Mouse (Mus musculus): ENCODE measurements around the gene Aox4. TPM values are rescaled to one million over a fixed set of nuclear protein-coding genes. Genes with fewer than 3 reads are reported as not detected.

Aox4 gene
- total RNA-seq, 2 experiments from 2014 or later, result not detected

DNA sequence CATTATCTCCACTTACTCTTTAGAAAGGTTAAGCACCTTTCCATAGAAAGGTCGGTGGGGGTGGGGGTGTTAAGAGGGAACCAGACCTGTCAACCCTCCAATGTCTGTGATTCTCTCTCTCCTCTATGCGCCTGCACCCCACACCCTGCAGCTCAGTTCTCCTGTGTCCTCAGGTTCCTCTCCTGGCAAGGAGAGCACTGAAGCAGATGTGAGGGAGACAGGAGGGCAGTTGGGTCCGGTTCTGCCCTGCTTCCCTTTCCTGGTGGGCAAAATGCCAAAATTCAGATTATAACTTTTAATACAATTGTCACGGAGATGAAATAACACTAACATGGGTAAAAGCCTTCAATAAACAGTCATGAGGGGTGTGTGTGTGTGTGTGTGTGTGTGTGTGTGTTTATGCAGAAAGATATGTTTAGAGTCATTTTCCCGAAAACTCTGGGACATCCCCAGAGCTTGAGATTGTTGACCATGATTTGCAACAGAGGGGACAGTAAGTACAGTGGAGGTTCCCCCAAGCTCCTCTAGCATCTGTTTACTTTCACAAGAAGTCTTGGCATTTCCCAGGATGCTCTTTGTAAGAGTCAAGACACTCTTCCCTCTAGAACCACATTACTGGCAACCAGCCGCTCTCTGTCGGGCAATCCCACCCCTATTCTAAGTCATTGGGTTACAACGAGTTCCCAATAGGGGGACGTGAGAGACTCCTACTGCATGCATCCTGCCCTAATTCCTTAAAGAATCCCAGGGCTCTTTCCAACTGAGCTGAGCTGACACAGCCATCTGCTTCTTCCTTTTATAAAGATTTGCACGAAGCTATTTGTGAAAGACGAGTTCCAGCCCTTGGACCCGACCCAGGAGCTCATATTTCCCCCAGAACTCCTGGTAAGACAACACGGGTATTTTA, 81.5 kb downstream of the Aox4 start:
- ATAC-seq (replicated peaks; ENCODE audit: low FRiP score, low TSS enrichment, poor library complexity, severe bottlenecking), result no peak

DNA sequence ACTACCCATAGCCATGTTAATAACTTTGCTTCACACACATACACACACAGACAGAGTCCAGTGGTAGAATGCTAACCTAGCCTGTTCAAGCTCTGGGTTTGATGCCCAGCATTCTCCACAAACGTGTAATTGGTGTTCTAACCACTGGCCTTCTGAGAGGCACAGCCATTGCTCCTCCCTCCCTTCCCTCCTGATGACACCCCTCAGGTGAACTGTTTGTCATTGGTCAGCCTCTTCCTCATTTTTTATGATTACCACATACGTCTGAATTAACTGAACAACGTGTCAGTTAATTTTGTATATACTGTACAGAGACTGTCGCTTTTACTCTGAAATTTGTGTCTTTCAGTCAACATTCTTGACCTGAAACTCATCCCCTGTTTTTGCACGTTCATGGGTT, 84.5 kb downstream of the Aox4 start:
- ATAC-seq (replicated peaks; ENCODE audit: low FRiP score, low TSS enrichment, poor library complexity, severe bottlenecking), result no peak

DNA sequence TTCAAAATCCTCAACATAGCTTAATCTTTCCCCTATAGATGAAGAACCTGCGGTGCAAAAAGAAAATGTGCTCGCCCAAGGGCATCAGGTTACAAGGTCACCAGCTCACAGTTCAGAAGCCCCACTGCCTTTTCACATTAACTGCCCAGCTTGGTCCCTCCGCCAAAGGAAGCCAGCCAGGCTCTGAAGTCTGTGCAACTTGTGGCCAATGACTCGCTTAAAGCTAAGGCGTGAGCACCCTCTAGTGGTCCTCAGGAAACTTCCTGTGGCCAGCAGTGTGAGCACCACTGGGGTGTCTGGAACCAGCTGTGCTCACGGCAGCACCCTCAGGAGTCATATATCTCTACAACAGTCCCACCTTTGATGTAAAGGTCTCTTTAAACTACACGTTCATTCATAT, 86.1 kb downstream of the Aox4 start:
- ATAC-seq (replicated peaks; ENCODE audit: low FRiP score, low TSS enrichment, poor library complexity, severe bottlenecking), result peak; percentile 98

DNA sequence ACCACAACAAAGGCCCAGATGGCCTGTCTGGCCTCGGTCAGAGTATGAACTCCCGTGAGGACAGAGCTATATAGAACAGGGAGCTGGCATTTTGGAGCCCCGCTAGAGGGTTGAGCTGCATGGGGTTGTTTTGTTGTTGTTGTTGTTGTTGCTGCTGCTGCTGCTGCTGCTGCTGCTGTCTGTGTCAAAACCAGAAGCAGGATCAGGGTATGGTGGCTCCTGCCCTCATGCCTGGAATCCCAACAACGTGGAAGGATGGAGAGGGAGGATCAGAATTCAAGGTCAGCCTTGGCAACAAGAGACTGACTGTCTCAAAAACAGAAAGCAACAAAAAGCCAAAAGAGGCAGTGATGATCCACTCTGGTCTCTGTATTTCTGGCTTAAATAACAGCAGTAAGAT, 86.6 kb downstream of the Aox4 start:
- no peak for ATAC-seq (replicated peaks; ENCODE audit: low FRiP score, low TSS enrichment, poor library complexity, severe bottlenecking)

DNA sequence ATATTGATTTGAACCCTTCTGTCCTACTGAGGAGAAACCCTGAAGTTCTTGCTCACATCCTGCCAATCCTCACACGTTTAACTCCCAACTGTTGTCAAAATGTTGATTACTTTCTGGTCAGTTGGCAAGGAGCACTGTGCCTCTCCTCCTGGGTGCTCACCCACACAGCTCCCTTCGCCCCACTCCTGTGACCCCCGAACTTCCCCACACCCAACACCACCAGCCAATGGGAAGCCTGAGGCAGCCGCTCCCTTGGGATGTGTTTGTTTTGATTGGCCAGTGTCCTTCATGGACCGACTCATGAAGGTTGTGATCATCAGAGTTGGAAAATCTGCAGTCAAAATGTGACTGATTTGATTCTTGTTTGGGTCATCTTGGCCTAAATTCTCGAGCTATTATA, 88.2 kb downstream of the Aox4 start:
- ATAC-seq (replicated peaks; ENCODE audit: low FRiP score, low TSS enrichment, poor library complexity, severe bottlenecking), result no peak

DNA sequence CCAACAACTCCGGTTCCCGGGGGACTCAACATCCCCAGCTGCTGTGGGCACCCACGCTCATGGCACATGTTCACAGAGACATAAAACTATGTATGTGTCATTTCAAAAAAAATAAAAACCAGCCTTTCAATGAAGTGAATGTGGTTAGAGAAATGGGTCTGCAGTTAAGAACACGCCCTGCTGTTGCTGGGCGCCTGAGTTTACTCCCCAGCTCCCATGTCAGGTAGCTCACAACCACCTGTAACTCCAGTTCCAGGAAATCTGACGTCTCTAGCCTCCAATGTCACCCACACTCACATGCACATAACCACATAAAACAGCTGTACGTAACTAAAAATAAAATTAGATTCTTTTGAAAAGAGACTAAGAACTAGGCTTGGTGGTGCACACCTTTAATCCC, 90.9 kb downstream of the Aox4 start:
- ATAC-seq (replicated peaks; ENCODE audit: low FRiP score, low TSS enrichment, poor library complexity, severe bottlenecking), result no peak

DNA sequence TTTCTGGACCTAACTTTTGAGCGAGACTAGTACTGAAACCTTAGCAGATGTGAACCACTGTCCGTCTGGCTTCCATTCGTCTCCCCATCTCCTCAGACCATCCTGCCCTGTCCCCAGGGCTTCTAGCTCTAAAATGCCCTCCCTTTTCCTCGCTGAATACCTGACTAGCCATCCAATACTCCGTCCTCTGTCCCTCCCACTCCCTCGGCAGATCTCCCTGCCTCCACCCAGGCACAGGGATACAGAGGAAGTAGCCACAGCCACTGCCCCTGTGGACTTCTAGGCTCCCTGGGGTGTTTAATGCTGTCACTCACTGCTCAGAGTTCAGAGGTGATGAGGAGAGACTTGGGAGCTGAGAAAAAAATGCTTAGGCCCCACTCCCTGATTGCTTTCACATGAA, 91.8 kb downstream of the Aox4 start:
- no peak for ATAC-seq (replicated peaks; ENCODE audit: low FRiP score, low TSS enrichment, poor library complexity, severe bottlenecking)

DNA sequence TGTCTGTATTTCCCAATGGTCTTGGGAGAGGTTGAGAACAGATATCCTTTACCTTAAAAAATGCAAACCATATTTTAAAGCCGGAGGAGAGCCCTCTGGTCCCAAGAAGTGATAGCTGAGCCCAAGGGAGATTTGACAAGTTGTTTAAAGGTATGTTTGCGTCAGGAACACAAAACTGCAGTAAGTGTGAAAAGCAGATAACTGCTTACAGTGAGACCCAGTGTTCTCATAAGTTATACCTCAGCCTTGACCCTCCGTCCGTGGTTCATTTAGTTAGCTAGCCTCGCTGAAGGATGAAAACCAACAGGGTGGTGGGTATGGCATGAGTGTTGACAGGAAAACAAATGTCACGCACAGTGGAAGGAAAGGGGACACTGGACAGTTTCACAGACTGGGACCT, 92.8 kb downstream of the Aox4 start:
- ATAC-seq (replicated peaks; ENCODE audit: low FRiP score, low TSS enrichment, poor library complexity, severe bottlenecking), result no peak

DNA sequence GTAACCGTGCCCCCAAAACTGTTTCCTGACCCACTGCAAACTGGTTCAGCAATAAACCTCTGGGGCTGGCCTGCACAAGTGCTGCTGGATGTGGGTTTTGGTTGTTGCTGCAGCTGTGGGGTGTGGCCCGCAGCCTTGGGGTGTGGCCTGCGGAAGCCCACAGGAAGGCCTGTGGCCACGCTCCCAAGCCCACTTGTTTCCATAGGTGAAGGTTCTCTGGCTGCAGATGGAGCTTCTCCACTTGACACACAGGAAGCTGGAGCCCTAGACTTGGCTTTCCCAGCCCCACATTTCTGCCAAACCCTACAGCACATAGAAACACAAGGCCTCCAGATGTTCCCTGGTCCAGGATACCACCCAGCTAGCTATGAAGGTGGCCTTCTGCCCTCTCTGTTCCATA, 93.5 kb downstream of the Aox4 start:
- ATAC-seq (replicated peaks; ENCODE audit: low FRiP score, low TSS enrichment, poor library complexity, severe bottlenecking), result peak; percentile 91

DNA sequence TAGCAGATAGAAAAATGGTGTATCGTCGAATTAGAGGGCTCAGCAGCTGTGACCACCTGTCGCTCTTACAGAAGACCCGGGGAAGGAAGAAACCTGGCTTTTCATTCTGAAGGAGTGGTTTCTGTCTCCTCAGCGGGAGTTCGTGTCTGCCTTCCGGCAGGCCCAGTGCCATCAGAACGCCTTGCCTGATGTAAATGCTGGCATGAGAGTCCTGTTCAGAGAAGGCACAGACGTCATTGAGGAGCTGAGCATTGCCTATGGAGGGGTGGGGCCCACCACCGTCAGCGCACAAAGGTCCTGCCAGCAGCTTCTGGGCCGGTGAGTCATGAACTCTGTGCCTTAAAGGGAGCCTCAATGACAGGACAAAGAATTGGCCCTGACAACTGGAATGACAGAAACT, 94.1 kb downstream of the Aox4 start:
- no peak for ATAC-seq (replicated peaks; ENCODE audit: low FRiP score, low TSS enrichment, poor library complexity, severe bottlenecking)

DNA sequence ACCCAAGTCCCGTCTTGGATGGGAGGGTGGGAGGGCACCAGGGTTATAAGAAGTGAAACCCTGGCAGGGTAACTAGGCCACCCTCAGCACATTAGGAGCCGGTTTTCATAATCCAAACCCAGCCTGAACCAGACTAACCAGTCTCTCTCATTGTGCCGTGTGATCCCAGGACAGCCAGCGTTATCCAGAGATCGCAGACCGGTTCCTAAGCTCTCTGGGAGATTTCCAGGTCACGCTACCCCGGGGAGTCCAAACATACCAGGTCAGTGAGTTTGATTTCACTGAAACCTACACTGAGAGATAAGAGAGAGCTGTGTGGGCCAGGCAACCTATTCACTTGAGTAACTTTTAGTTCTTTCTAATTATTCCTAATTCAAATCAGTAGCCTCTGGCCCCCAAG, 97.0 kb downstream of the Aox4 start:
- no peak for ATAC-seq (replicated peaks; ENCODE audit: low FRiP score, low TSS enrichment, poor library complexity, severe bottlenecking)

DNA sequence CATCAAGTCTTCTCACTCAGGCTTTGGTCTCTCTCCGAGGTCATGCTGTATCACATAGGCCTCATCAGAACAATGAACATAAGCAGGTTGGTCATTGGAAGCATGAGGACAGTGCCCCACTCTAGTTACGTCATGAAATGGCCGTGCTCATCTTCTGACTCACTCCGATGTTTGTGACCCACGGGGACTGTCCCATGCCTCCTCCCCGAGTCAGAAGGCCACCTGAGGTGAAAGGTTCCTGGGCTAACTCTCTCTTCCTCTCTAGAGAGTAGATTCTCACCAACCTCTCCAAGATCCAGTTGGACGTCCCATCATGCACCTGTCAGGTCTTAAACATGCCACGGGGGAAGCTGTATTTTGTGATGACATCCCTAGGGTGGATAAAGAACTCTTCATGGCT, 98.4 kb downstream of the Aox4 start:
- no peak for ATAC-seq (replicated peaks; ENCODE audit: low FRiP score, low TSS enrichment, poor library complexity, severe bottlenecking)

DNA sequence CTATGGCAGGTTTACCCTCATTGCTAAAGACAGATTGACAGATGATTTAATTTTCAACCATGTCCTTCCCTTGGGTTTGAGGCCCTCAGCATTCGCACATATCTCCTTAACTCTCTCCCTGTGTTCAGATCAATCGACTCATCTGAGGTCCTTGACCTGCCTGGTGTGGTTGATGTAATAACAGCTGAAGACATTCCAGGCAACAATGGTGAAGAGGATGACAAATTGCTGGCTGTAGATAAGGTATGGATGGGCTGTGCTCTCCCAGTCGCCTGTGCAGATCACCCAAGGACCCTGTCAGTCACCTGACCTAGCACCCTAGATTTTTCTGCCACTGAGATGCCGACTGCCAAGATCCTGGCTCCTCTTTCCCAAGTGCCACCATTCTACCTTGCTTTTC, 99.7 kb downstream of the Aox4 start:
- no peak for ATAC-seq (replicated peaks; ENCODE audit: low FRiP score, low TSS enrichment, poor library complexity, severe bottlenecking)

DNA sequence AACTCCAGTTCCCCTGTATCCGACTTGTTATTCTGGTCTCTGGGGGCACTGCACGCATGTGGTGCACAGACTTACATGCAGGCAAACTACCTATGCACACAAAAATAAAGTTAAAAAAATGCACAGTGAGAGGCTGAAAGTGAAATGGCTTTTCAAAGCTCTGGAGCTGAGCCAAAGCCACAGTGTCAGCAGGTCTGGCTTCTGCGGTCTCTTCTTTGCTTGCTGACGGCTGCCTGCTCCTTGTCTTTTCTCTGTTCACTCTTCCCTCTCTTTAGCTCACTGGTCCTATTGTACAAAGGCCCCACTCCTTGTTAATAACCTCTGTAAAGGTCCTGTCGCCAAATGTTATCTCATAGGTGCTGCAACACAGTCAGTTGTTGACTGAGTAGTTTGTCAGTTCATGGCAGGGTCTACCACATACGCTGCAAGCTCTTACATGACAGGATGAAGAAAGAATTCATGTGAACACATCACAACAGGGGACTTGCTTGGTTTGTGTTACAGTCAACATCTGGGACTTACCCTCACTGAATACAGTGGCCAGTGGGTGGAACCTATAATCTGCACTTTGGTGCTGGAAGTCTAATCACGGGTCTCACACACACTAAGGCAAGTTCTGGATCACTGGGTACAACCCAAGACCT, 101.1 kb downstream of the Aox4 start:
- ATAC-seq (replicated peaks; ENCODE audit: low FRiP score, low TSS enrichment, poor library complexity, severe bottlenecking), result no peak

DNA sequence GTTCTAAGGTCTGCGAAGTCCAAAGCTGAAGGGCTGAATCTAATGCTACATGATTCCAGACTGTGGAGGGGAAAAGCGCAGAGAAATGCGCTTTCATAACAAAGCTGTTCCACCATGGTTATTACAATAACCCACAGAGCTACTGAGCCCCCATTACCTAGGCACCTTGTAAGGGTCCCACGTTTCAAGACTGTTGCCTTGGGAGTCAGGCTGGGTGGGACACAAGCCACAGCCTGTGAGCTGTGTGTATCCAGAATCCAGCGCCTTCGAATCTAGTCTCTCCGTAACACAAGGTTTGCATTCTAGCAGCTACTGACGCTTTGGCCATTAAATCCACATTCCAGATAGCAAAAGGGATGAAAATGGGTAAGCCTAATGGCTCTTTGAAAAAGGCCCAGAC, 103.0 kb downstream of the Aox4 start:
- no peak for ATAC-seq (replicated peaks; ENCODE audit: low FRiP score, low TSS enrichment, poor library complexity, severe bottlenecking)

DNA sequence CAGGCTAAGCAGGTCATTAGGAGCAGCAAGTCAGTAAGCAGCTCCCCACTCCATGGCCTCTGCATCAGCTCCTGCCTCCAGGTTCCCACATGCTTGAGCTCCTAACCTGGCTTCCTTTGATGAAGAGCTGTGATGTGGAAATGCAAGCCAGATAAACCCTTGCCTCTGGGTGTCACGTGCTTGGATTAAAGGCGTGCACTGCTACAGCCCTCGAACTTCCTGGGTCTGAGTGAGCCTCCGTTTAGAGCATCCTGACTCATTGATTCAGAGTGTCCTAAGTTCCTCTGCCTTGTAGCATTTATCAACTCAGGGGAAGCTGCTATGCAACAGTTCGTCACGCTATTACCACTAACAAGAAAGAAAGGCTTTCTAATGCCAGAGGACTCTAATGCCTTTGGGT, 105.3 kb downstream of the Aox4 start:
- ATAC-seq (replicated peaks; ENCODE audit: low FRiP score, low TSS enrichment, poor library complexity, severe bottlenecking), result no peak

Other genes with a start within 250 kb of the Aox4 start
- gene Sgo2a, start 214.4 kb upstream of the Aox4 start, total RNA-seq (2014; fragmentation: Nextera tagmentation), result 17.5 and 17.8 TPM in 2 replicates
- 15.1 and 15.5 TPM in 2 replicates for gene Sgo2a, start 214.4 kb upstream of the Aox4 start, total RNA-seq (2017)
- 14.1 and 19.1 TPM in 2 replicates for gene Kctd18, start 191.4 kb upstream of the Aox4 start, total RNA-seq (2014; fragmentation: Nextera tagmentation)
- gene Kctd18, start 191.4 kb upstream of the Aox4 start, total RNA-seq (2017), result 17.8 and 22.7 TPM in 2 replicates
- not detected in 2 replicates for gene Aox1, start 180.5 kb upstream of the Aox4 start, total RNA-seq (2014; fragmentation: Nextera tagmentation)
- not detected in 2 replicates for gene Aox1, start 180.5 kb upstream of the Aox4 start, total RNA-seq (2017)
- not detected in 2 replicates for gene Aox3, start 97.3 kb upstream of the Aox4 start, total RNA-seq (2014; fragmentation: Nextera tagmentation)
- not detected in 2 replicates for gene Aox3, start 97.3 kb upstream of the Aox4 start, total RNA-seq (2017)
- gene Aox2, start 67.9 kb downstream of the Aox4 start, total RNA-seq (2014; fragmentation: Nextera tagmentation), result not detected in 2 replicates
- not detected in 2 replicates for gene Aox2, start 67.9 kb downstream of the Aox4 start, total RNA-seq (2017)
- gene Bzw1, start 182.5 kb downstream of the Aox4 start, total RNA-seq (2014; fragmentation: Nextera tagmentation), result 135 and 139 TPM in 2 replicates
- 242 and 249 TPM in 2 replicates for gene Bzw1, start 182.5 kb downstream of the Aox4 start, total RNA-seq (2017)
- gene Clk1, start 213.7 kb downstream of the Aox4 start, total RNA-seq (2014; fragmentation: Nextera tagmentation), result 269 and 310 TPM in 2 replicates
- gene Clk1, start 213.7 kb downstream of the Aox4 start, total RNA-seq (2017), result 403 and 497 TPM in 2 replicates
- gene Nif3l1, start 234.8 kb downstream of the Aox4 start, total RNA-seq (2014; fragmentation: Nextera tagmentation), result 30.9 and 45.4 TPM in 2 replicates
- 56.8 and 79.4 TPM in 2 replicates for gene Nif3l1, start 234.8 kb downstream of the Aox4 start, total RNA-seq (2017)
- gene Ppil3, start 235.1 kb downstream of the Aox4 start, total RNA-seq (2014; fragmentation: Nextera tagmentation), result 96.1 and 99.1 TPM in 2 replicates
- 86.2 and 94.3 TPM in 2 replicates for gene Ppil3, start 235.1 kb downstream of the Aox4 start, total RNA-seq (2017)